Mouse (Mus musculus): ENCODE measurements around the gene Gm21497. TPM values are rescaled to one million over a fixed set of nuclear protein-coding genes. Genes with fewer than 3 reads are reported as not detected.
"Not testable (repeated sequence)": the region's sequence is repeated elsewhere in the genome, so short reads cannot be mapped to it uniquely, and the experiment has no call there.

The Gm21497 gene
- not detected for total RNA-seq (2021)

GRCm38 (mm10) chrY:61646446-61646845 is at the start of gene Gm21497:
Gene Gm21497 (plus strand): TSS chrY:61646746.
- DNase-seq; intact Hi-C loops (cut with DNase I): not testable (repeated sequence)

Data from left cerebral cortex, postnatal 4 days (tissue).